Mouse (Mus musculus) A20 (cell line): ENCODE measurements around the gene Olfr680-ps1.
"Not testable (repeated sequence)": the region's sequence is repeated elsewhere in the genome, so short reads cannot be mapped to it uniquely, and the experiment has no call there.

Experiments
- DNase-seq: peaks from one replicate; pipeline ENCODE4 v3.0.0-alpha.2; 2011; ENCODE audit warnings: low read depth, low spot score

The Olfr680-ps1 gene

DNA sequence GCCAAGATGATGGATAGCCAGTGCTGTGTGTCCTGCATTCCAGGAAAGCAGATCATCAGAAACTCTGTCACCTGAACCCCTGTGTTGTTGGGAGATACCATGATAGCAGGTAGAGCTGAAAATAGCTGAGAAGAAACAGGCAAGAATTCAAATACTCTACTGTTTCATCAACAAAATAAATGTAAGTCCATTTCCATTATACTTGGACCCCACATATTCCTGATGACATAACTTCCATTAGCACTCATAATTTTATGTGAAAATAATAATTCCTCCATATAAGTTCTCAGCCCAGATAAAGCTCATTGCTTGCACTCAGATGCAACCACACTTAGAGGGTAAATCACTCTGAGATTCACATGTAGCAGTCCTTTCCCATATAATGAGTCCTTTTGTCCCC is at the start of gene Olfr680-ps1:
Gene Olfr680-ps1 (minus strand): TSS at position 101 of the 400 bp plus-strand sequence.
- not testable (repeated sequence) for DNase-seq

GRCm38 (mm10) chr7:105141275-105141674 is 48.7 kb upstream of the Olfr680-ps1 start:
- no peak for DNase-seq

- no peak for DNase-seq
Measured at GRCm38 (mm10) chr7:105116536-105116935, 23.9 kb upstream of the Olfr680-ps1 start, which contains the start of gene Olfr681. Olfr681 (plus strand) TSS chr7:105116836.

DNA sequence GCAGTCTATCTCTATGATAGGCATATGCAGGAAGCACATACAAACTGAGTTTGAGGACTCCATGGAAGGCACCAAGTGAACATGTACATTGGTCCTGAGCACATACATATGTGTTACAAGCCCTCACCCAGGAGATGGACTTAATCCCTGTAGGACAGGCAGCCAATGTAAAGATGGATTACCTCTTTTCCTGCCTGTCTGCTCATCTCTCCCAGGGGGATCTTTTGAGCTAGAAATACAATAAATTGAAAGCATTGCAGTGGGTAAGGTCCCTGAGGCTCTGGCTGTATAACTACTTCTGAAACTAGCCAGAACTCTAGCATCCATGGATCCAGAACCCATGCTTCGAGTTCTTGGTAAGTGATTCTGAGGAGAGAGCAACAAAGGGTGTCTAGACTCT is 11.7 kb downstream of the Olfr680-ps1 start, which contains the start of gene Olfr679:
Gene Olfr679 (plus strand): TSS at position 301 of the 400 bp plus-strand sequence.
- no peak for DNase-seq

DNA sequence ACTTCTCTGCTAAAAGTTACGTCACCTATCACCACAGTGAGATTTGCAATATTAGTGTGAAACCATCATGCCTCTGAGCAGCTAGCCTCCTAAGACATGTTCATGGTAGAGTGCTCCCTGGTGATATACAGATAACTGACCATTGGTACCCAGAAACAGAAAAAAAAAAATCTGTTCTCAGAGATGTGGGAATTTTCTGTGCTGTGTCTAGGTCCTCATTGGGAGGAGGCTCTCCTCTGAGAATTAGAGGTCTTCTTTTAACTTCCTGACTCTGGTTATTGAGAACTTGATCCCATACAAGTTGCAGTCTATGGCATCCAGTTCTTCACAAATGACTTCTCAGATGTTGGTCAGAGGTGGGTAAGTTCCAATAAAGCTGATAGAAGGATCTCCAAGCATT is 28.4 kb downstream of the Olfr680-ps1 start, which contains the start of gene Olfr678:
Gene Olfr678 (plus strand): TSS at position 301 of the 400 bp plus-strand sequence.
- DNase-seq, result no peak

DNA sequence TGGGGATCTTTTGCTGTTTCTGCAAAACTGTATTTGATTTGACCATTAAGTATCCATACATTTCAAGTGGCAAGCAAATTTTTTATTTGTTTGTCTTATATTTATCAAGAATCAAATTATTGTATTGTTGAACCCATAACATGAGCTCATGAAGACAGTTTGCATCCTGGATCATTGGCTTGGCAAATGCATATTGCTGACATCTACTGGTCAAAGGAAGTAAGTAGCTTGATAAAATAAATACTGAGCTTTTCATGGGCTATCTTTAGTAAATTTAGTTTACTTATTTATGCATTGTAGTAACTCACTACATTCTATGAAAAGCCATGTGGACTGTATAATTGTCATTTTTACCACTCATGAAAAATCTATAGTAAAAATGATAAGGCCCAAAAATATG is 33.7 kb downstream of the Olfr680-ps1 start:
- DNase-seq, result no peak
